Mouse (Mus musculus) left cerebral cortex, adult 9 months (tissue): ENCODE measurements at regions not wholly inside any gene's neighbourhood (a gene's known extent, or its start where the extent isn't known, plus 50 kb on each side); places are given as distances from the start of the nearest gene placed in this dataset.

Experiments
- DNase-seq, 2 experiments: peaks; one replicate each; pipeline ENCODE4 v3.0.0; 2022; ENCODE audit warnings: low spot score in 2 of 2

DNA sequence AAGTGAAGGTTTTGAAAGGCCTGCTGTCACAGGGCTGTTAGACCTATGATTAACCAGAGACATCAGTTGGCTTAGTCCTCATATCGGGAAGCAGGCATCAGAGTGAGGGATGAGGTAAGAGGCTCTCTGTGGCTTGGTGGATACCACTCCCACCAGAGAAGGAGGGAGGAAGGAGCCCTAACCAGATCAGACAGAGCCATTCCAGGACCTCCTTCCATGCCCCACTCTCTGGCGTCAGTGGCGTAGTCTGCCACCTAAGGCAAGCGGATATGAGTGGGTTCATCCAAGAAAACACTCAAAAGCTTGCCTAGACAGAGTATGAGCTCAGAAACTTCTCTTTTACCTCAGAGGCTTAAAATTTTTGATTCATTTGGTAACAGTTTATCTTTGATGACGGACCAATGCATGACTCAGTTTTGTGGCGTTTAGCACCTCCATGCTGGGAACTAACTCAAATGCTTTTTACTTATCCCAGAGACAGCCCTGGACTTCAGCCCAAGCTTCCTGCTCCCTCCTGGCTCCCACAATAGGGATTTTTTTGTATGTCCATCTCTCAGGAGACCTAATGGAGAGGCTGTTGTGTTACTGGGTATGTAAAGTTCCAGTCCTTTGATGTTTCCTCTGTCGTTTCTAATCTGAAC lies 367.5 kb upstream of the Rasgrp1 start:
- no peak for DNase-seq

DNA sequence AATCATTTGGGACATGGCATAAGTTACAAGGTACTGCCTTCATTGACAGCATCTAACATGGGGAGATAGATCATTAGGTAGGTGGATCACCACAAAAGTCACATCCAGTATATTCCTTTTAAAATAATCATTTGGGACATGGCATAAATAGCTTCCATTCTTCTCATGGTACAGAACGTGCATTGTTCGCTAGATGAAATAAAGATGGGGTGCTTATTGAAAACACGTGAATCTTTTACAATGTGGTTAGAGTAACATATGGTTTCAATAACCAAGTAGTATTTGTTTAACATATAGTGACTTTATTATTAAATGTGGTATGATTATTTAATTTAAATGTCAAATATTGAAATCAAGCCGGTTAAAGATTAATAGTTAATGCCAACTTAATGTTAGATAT lies 381.3 kb upstream of the Rasgrp1 start:
- no peak for DNase-seq

DNA sequence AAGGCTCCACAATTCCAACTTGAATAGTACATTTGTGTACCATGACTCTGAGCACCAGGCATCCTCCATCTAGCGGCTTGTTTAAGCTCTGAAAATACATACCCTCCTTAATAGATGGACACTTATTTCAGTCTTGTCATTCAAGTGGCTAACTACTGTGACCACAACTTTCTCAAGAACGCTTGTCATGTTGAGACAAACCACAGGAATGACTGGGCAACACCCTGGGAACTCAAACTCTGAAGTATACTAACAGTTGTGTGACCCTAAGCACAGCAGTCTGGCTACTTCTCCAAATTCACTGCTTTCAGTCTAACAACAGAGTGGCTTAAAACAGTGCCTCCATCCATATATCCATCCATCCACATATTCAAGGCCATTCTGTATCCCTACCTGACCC lies 380.4 kb upstream of the Thbs1 start:
- no peak for DNase-seq

DNA sequence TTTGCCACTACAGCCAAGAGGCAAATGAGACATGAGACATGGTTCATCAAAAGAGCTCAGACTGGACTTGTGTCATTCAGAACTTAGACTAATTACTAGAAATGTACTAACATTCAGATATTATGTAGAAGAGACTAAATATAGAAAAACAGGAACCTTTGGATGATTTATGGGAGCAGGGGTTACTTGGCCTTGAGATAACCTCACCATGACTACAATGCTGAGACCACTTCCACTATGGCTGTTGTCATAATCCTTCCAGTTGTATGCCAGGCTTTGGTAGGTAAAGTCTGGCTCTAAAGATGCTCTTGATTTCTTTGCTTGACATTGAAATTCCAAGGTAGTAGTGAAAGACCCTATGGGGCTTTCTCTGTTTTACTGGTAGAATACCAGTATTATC lies 369.3 kb upstream of the Thbs1 start:
- no peak for DNase-seq

DNA sequence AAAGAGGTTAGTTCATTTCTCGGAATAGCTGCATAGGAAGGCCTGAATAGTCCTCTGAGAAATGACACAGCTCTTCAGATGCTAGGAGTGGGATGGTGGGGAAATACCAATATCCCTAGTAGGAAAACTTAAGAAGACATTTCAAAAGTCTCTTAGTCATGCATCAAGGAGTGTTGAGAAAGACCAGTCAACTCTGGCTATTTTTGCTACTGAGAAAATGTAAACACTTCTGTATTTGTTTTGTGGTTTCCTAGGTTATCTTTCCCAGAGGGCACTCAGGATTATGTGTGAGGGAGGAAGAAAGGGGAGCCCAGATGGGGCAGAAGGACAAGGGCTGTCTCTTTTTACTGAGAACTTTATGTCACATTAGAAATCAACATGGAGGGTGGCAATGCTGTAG lies 367.8 kb upstream of the Thbs1 start:
- DNase-seq, result no peak

DNA sequence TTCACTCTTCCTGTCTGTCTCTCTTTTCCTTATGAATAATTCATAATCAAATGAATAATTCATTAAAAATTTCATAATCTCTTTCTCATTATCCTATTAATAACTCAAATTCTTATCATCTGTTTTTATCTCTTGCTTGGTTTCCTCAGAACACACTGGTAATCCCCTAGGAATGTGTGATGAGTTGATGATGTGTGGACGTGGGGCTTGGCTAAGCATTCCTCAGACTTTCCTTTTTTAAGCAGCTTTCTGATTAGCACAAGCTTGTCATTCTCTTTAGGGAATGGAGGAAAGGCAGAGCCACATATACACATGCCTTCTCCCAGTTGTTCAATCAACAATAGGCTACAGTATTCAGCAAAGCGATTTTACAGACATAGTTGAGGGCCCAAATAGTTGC lies 365.9 kb upstream of the Thbs1 start:
- DNase-seq, result no peak

DNA sequence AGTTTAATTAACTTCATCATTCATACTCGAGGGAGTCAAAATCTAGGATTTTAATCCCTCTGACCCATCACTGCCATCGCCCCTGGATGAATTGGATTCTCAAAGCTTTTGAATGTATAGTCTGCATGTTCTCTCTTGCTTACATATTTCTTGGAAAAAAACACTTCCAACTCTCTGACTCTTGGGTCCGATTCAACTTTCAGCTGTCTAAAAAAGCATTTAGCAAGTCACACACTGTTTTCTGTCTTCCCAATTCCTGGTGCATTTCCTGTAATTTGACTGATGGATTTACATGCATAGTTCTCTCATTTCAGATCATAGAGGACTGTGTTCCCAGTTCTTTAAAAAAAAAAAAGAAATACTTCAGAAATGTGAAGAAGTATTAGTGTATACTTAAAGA lies 364.5 kb upstream of the Thbs1 start:
- DNase-seq, result no peak

DNA sequence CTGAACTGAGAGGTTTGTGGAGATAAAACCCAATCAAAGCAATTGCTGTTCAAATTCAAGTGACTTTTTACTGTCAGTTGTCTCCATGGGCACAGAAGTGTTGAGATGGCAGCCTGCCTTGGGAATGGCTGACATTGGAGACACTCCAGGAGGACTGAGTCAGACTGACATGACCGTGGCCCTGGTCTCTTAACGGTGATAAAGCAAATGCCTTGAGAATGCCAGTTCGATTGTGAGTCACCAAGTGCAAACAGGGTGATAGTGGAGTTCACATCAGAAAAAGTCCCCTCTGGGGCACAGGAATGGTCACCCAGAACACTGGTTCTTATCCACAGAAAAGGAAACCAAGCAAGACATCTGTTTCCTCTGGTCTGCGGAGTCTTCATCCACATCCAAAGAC lies 362.8 kb upstream of the Thbs1 start:
- DNase-seq, result no peak

DNA sequence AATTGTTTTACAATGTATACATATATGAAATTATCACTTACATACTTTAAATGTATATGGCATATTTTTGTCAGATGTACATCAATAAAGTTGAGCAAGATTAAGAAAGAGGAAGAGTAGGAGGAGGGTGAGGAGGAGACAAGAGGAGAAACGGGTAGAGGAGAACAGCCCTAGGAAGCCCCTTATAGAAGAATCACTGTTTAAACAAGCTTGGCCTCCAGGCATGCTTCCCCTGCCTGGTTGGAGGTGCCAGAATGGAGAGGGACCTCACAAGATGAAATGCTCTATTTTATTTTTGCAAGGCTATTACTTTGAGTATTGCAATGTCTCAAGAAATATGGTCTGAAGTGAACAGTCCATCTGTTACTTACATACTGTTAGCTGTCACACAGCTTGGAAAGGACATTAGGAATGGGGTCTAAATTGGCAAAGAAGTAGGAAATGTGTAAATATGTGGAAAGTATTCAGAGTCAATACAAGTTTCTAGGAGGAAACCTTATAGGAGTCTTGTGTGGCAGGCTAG lies 352.1 kb upstream of the Thbs1 start:
- no peak for DNase-seq

DNA sequence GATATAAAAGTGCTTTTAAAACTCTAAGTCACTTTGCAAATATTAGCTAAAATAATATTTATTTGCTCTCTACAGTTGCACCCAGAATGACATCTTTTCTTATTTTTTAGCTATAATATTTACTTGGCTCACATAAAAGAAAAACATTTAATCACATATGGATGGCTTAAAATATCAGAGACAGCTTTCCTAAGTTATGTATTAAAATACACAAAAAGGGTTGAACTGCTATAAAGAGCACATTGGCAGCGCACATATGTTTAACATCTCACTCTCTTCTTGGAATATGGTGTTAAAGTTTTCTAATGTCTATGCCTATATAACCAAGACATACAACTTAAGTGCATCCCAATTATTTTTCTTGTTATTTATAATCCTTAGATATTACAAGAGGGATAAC lies 348.0 kb upstream of the Thbs1 start:
- no peak for DNase-seq

DNA sequence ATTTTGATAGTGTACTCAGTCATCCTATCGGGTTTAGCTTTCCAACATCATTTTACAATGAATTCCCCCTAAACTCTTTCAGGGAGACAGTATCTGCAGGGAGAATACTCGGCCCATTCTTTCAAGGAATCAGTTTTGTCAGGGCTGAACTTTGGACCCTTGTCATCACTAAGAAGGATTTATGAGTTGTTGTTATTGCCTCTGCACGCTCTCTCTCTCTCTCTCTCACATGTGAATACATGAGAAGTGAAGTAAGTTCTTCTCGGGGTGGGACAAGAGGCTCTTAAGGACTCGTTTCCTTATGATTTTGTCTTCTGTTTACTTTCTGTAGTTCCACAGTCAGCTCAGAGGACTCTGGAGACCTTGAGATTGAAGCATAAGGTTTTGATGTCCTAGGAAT lies 346.1 kb upstream of the Thbs1 start:
- no peak for DNase-seq

DNA sequence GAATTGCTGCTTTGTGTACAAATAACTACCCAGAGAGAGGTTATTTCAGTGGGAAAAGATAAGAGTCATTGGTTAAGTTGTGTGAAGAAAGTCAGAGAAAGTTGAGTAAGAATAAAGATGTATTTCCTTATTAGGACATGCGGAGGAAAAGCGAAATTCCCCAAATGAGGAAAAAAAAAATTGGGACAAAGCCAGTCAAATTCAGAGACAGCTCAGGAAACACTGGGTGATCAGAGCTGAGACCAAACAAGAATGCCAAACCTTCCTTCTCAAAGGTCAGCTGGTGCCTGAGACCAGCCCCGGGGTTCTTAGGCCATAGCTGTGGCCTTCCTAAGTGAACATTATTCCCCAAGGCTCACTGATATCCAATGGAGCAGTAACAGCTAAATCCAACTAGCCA lies 345.2 kb upstream of the Thbs1 start:
- DNase-seq, result no peak

DNA sequence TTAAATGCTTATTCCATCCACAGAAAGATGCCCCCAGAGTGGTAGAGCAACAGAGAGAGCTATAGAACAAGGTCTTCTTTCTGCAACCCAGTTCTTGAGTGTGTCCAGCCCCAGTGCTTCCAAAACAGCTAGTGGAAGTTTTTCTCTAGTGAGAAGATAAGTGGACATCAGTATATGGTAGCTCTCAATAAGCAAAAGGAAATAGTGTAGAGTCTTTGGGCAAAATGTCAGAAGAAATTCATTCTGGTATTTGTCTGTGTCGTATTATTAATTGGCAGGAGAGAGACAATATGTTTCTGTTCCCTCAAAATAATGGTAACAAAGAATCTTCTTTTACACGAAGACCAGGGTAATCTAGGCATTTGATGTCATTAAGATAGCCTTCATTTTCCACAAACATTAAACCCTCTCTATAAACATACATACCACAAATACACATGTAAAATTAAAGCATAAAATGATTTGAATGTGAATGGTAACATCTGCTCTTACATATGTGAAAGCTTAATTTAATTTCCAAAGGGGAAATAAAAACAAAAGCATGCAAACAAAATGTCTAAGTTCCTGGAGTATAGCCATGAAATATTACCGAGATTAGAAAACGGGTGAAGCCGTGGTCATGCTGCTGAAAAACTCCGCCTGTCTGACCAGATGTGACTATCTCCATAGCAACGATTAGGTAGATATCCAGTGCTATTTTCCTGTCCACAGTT lies 342.1 kb upstream of the Thbs1 start:
- DNase-seq, result no peak

DNA sequence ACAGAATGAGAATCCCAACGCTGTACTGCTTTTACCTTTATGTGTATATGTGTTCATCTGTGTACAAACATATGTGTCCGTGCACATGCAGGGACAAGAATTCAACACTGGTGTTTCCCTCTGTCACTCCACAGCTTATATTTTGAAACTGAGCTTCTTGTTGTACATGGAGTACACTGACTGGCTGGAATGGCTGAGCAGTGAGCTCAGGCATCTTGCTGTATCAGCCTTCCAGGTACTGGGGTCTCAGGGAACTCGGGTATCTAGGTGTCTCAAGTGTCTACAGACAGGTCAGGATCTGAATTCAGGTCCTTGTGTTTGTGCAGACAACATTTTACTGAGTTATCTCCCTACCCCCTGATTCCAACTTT lies 341.6 kb upstream of the Thbs1 start:
- DNase-seq, result no peak

DNA sequence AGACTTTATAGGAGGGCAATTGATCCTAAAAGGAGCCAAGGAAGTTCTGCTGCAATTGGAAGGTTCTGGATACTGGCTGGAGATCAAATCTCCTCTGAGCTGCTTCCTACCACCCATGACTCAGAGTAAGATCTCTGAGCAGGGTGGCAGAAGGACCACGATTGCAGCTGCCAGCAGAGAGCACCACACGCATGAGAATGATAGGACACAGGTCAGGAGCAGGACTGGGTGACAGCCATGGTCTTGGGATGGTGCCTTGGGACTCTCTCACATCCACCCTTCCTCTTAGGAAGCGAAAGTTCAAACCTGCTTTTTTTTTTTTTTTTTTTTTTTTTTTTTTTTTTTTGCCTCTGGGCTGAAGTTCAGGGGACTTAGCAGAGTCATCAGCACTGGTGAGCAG lies 331.4 kb upstream of the Thbs1 start:
- no peak for DNase-seq

DNA sequence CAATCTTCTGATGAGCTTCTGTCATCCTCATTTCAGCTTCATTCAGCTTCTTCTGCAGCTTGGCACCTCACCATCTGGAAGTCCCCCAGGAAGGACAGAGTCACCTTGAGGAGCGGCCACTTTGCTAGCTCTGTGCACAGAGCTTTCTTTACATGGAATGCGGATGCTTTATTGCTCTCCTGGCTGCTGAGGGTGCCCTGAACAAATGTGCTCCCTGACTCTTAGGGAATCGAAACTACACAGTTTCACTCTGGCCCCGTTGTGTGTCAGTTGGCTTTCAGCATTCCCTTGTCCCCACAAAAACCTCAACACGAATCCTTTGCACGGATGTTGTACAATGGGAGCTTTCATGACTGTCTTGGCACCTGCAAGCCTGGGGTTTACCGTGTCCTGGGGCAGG lies 330.9 kb upstream of the Thbs1 start:
- no peak for DNase-seq

DNA sequence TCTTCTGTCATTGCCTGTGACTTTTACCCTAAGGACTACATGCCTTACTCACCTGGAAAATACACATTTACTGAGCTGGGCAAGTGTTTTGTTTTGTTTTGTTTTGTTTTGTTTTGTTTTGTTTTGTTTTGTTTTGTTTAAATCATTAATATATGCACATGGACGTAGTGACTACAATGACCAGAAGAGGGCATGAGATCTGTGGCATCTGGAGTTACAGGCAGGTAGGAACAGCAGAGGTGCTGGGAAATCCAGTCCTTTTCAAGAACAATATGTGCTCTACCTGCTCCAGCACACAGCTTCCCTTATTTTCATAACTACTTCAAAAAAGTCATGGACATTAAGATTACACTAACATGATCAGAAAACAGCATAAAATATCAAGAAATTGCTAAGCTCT lies 324.4 kb upstream of the Thbs1 start:
- no peak for DNase-seq

DNA sequence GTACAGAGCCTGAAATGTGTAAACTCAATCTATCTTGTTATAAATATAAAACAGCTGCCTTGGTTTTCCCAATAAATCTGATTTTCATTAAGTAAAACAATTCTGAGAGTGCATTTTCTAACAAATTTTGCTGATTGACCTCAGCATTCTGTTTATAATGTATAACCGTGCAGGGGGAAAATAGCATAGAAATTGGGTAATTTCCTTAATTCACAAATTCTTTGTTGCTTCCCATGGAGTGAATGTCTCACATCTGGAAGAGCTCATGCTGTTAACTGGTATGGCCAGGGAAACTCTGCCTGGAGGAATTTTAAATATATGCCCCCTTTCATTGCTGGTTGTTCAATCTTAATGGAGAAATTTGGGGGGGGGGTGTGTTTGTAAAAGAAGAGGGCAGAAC lies 317.4 kb upstream of the Thbs1 start:
- no peak for DNase-seq

DNA sequence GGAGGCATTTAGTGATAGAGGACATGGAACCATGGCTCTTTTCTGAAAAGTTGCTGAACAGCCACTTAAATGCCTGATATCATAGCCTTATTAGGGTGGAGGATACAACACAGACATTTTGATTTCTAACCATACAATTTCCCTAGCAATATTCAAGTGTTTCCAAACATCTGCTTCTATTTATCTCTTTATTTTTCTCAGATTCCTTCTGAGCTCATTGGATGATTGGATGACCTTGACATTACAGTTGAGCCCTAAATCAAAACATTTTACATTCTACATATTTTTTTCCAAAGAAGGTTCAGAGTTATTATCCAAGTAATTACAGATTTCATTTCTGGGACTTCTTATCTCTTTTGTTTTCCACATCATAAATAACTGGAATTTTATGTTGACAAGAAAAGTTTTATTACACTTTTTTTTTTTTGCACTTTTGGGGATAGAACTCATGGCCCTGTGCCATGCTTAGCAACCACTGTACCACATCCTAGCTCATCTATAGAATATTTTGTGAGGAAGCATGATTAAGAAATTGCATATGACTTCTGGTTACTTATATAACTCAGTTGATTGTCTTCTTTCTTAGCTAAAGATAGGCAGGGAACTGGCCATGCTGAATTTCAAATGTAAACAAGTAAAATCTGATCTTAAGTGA lies 309.6 kb upstream of the Thbs1 start:
- DNase-seq, result no peak

DNA sequence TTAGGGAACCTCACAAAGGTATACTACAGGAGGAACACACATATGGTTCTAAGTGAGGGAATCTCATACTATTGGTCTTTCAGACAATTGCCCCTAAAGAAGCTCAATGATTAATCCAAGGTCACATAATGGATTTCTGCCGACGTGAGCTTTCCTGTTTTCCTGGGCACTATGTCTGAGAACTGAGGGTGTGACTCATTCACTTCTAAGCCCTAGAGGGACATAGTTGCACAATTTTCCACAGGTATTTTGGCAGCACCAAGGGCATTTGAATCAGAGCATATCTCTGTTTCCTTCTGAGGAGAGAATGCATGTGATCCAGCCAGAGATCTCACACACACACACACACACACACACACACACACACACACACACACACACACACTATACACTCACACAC lies 309.0 kb upstream of the Thbs1 start:
- no peak for DNase-seq

DNA sequence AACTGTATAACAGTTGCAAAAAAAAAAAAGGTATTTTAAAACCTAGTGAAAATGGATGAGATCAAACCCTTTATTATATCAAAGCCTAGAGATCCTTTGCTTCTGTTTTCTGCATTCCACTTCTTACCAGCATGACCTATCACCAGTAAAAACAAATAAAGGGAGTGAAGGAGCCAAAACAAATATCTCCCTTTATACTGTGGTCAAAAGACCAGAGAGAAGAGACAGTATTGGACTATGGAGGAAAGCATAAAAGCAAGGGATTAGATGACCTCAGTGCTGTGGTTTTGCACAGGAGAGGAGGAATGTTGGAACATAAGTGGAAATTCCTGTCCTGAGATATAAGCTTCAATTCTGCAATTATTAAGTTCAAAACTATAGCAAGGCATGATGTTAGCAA lies 307.0 kb upstream of the Thbs1 start:
- DNase-seq, result no peak

DNA sequence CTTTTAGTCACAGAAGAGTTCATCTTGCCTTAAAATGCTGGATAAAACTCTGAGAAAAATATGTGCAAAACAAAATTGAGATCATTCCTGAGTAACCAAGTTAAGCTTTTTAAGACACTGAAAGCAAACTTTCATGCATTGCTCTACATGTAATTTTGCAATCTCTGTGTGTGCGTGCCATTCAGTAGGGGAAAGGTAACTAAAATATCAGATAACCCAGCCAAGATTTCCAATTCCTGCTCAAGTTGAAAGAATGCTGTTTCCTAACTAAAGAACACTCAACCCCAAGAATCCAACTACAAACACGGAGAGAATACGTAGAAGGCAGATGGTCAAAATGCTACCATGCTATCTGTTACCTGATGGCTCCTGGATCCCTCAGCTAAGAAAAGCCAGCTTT lies 304.6 kb upstream of the Thbs1 start:
- no peak for DNase-seq

DNA sequence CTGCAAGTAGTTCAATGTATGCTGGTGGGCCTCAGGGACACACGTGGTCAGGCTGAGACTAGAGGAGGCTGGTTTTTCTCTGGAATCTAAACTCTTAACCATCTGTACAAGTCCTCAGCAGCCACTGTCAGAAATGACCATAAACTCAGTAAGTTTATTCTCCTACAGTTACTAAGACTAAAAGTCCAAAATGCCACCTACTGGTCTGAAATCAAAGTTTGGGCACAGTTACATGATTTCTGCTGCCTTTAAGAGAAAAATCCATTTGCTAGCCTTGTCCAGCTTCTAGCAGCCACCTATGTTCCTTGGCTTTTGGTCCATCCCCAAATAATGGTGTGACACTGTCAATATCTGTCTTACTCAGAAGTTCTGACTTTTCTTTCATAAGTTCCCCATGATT lies 300.2 kb upstream of the Thbs1 start:
- DNase-seq, result no peak
